Mouse (Mus musculus) liver, embryonic 11.5 days (tissue): ENCODE data around the gene Ipo13. TPM values are rescaled to one million over a fixed set of nuclear protein-coding genes. Genes with fewer than 3 reads are reported as not detected.

Experiments
- ATAC-seq: fragments of 200-750 bp; cut with Nextera tagmentation; replicated peaks from 2 replicates; pipeline ENCODE4 v1.8.0; 2017; ENCODE audit warnings: moderate number of reproducible peaks, mild to moderate bottlenecking, moderate TSS enrichment, moderate library complexity; ENCODE audit not compliant: low FRiP score
- DNase-seq: peaks from one replicate; pipeline ENCODE4 v3.0.0-alpha.2; 2017; ENCODE audit warnings: low spot score
- H3K27ac ChIP-seq: fragments of 300-500 bp; sonication (generic); 2 replicates; pipeline ENCODE4 v1.5.1; 2014; ENCODE audit warnings: mild to moderate bottlenecking, low read depth, low read length, control low read depth
- H3K27me3 ChIP-seq: fragments of 300-500 bp; sonication (generic); replicated peaks from 2 replicates; pipeline ENCODE4 v1.6.1; 2014; ENCODE audit warnings: low read length, mixed read lengths; ENCODE audit not compliant: control insufficient read depth, insufficient read depth
- H3K36me3 ChIP-seq: fragments of 300-500 bp; sonication (generic); 2 replicates; pipeline ENCODE4 v1.6.1; 2014; ENCODE audit warnings: mild to moderate bottlenecking, low read length, moderate library complexity, mixed read lengths; ENCODE audit not compliant: control insufficient read depth, insufficient read depth
- H3K4me1 ChIP-seq: fragments of 300-500 bp; sonication (generic); replicated peaks from 2 replicates; pipeline ENCODE4 v1.6.1; 2014; ENCODE audit warnings: low read length, mixed read lengths; ENCODE audit not compliant: control insufficient read depth, insufficient read depth
- H3K4me2 ChIP-seq: fragments of 300-500 bp; sonication (generic); 2 replicates; pipeline ENCODE4 v1.6.1; 2014; ENCODE audit warnings: mild to moderate bottlenecking, control low read depth, moderate library complexity
- H3K4me3 ChIP-seq: fragments of 300-500 bp; sonication (generic); 2 replicates; pipeline ENCODE4 v1.5.1; 2014; ENCODE audit warnings: low read depth, low read length, control low read depth
- H3K9ac ChIP-seq: fragments of 300-500 bp; sonication (generic); 2 replicates; pipeline ENCODE4 v1.6.1; 2014; ENCODE audit warnings: low read depth, low read length, control low read depth
- H3K9me3 ChIP-seq: fragments of 300-500 bp; sonication (generic); 2 replicates; pipeline ENCODE4 v1.6.1; 2016; ENCODE audit warnings: low read length, inconsistent platforms, mixed read lengths; ENCODE audit not compliant: control insufficient read depth
- WGBS: fragments of 180-500 bp; shearing (Covaris S2); extraction: QIAGEN DNeasy Blood & Tissue Kit; methylation state at CpG from one replicate; pipeline ENCODE4 v1.1.7; 2014; 5-methylcytosine and 5-hydroxymethylcytosine counted together
- polyA plus RNA-seq: library from polyadenylated mRNA; unstranded; fragments of >200 nt; fragmentation: Nextera tagmentation; extraction: Ambion mirVana; gene quantifications from 2 replicates; pipeline ENCODE4 v1.2.1, GENCODE M21; 2014

Ipo13 gene
- polyA plus RNA-seq, 1 experiment from 2014 or later, result 44.2 TPM

GRCm38 (mm10) chr4:117912131-117912561, 2.7 kb downstream of the Ipo13 start:
- DNase-seq, result no peak
- Histone ChIP-seq H3K27ac (no peak overlapping the region), H3K4me1 (peaks cover 24% of the 10 kb centered on the region), H3K4me2 (no peak overlapping the region), H3K4me3 (no peak overlapping the region), H3K27me3 (no peaks in the 10 kb centered on the region), H3K9me3 (no peaks in the 10 kb centered on the region), H3K36me3 (peaks cover 17% of the 10 kb centered on the region; the same call in 1 of the 2 replicates), H3K9ac (no peak overlapping the region)
- WGBS, result 92% methylated on average over 13 of the region's 13 CpGs
- ATAC-seq, result no peak

- Histone ChIP-seq H3K9ac (no peak overlapping the region; the same call in 1 of the 2 replicates), H3K4me1 (peaks cover 12% of the 10 kb centered on the region), H3K27me3 (no peaks in the 10 kb centered on the region), H3K4me2 (no peak overlapping the region), H3K27ac (no peak overlapping the region), H3K4me3 (no peak overlapping the region), H3K9me3 (no peaks in the 10 kb centered on the region), H3K36me3 (peaks cover 32% of the 10 kb centered on the region; the same call in 1 of the 2 replicates)
- DNase-seq (no peak), ATAC-seq (no peak; the same call in 1 of the 2 replicates)
- 84% methylated on average over 8 of the region's 8 CpGs for WGBS
These were observed 5.9 kb downstream of the Ipo13 start for GRCm38 (mm10) chr4:117908834-117909453.

DNA sequence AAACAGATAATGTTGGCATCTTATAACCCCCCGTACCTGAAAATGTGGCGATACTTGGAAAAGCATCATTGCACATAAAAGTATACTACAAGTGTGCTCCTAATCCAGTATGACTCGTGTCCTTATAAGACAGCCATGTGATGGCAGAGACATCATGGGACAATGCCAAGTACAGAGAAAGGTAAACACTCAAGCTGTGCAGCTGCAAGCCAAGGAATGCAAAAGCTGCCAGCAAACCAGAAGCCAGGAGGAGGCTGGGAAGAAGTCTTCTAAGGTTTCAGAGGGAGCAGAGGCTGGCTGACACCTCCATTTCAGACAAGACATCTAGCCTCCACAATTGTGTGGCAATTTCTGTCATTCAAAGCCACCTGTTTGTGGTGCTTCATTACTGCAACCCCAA, 8.6 kb downstream of the Ipo13 start:
- Histone ChIP-seq H3K36me3 (peaks cover 41% of the 10 kb centered on the region), H3K4me2 (no peak overlapping the region), H3K9me3 (no peaks in the 10 kb centered on the region), H3K4me3 (no peak overlapping the region), H3K27ac (no peak overlapping the region), H3K4me1 (no peaks in the 10 kb centered on the region; the same call in 1 of the 2 replicates), H3K27me3 (no peaks in the 10 kb centered on the region), H3K9ac (no peak overlapping the region)
- DNase-seq, result no peak
- 88% methylated on average over 3 of the region's 3 CpGs for WGBS
- ATAC-seq, result no peak

- H3K4me1 ChIP-seq, result no peaks in the 10 kb centered on the region
- H3K4me2 ChIP-seq, result no peak overlapping the region
- no peak overlapping the region for H3K27ac ChIP-seq
- DNase-seq (no peak), ATAC-seq (no peak)
- WGBS, result 92% methylated on average over 8 of the region's 8 CpGs
- no peaks in the 10 kb centered on the region for H3K27me3 ChIP-seq
- H3K4me3 ChIP-seq, result no peak overlapping the region
- H3K9ac ChIP-seq, result no peak overlapping the region
- peaks cover 45% of the 10 kb centered on the region for H3K36me3 ChIP-seq
- H3K9me3 ChIP-seq, result no peaks in the 10 kb centered on the region
These were observed 10.0 kb downstream of the Ipo13 start for GRCm38 (mm10) chr4:117904761-117905160.

GRCm38 (mm10) chr4:117904094-117904493, 10.7 kb downstream of the Ipo13 start:
- H3K4me2 ChIP-seq, result no peak overlapping the region
- H3K9ac ChIP-seq, result no peak overlapping the region
- DNase-seq (no peak), ATAC-seq (no peak)
- H3K4me1 ChIP-seq, result no peaks in the 10 kb centered on the region
- 90% methylated on average over 10 of the region's 10 CpGs for WGBS
- H3K36me3 ChIP-seq, result peaks cover 49% of the 10 kb centered on the region
- no peak overlapping the region for H3K27ac ChIP-seq
- H3K27me3 ChIP-seq, result no peaks in the 10 kb centered on the region
- H3K9me3 ChIP-seq, result no peaks in the 10 kb centered on the region
- H3K4me3 ChIP-seq, result no peak overlapping the region

GRCm38 (mm10) chr4:117898111-117898510, 16.7 kb downstream of the Ipo13 start:
- Histone ChIP-seq H3K9ac (no peak overlapping the region), H3K4me1 (no peaks in the 10 kb centered on the region), H3K36me3 (peaks cover 29% of the 10 kb centered on the region), H3K9me3 (no peaks in the 10 kb centered on the region), H3K4me2 (no peak overlapping the region), H3K27ac (no peak overlapping the region), H3K4me3 (no peak overlapping the region), H3K27me3 (no peaks in the 10 kb centered on the region)
- DNase-seq (no peak), ATAC-seq (no peak)
- 71% methylated on average over 3 of the region's 3 CpGs for WGBS

DNA sequence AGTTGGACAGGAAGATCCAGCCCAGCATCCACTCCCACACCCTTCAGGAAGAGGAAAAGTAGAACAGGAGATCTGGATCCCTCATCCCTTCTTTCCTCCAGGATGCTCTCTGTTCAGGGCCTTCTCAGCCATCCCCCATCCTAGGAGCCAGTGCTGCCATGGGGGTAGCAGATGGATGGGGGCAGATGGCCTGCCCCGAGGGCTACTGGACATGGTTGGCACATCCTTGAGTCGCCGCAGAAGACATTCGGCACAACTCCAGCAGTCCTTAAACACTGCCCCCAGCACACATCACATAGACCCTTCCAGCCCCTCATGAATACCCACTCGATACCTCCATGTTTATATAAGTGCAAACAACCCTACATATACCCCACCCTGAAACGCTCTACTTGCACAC, 18.8 kb downstream of the Ipo13 start:
- peaks cover 4% of the 10 kb centered on the region for H3K4me1 ChIP-seq

DNA sequence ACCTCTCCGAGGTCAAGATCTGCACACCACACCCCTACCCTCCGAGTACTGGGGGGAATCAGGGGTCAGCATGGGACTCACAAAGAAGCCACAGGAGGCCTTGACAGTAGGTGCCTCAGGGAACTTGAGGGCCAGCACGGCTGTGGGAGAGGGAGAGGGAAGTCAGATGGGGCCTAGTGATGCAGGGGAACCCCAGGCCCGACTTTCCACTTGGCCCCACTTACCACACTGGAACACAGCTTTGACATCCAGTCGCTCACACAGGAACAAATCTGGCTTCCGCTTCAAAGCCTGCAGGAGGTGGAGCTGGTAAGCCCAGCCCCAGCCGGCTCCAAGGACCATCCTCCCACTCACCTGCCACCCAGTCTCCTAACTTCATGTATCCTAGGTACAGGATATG, 19.5 kb downstream of the Ipo13 start:
- H3K27me3 ChIP-seq, result no peaks in the 10 kb centered on the region
- peaks cover 14% of the 10 kb centered on the region for H3K36me3 ChIP-seq
- H3K4me3 ChIP-seq, result no peak overlapping the region
- no peak overlapping the region for H3K27ac ChIP-seq
- no peak overlapping the region for H3K4me2 ChIP-seq
- no peak for DNase-seq
- H3K4me1 ChIP-seq, result peaks cover 7% of the 10 kb centered on the region
- no peak for ATAC-seq
- no peaks in the 10 kb centered on the region for H3K9me3 ChIP-seq
- no peak overlapping the region for H3K9ac ChIP-seq
- 79% methylated on average over 7 of the region's 7 CpGs for WGBS

More for the DNA sequence above, 18.8 kb downstream of the Ipo13 start:
- DNase-seq (no peak), ATAC-seq (no peak)
- H3K9ac ChIP-seq, result no peak overlapping the region
- H3K27me3 ChIP-seq, result no peaks in the 10 kb centered on the region
- 94% methylated on average over 6 of the region's 6 CpGs for WGBS
- H3K4me2 ChIP-seq, result no peak overlapping the region
- H3K4me3 ChIP-seq, result no peak overlapping the region
- H3K27ac ChIP-seq, result no peak overlapping the region
- H3K36me3 ChIP-seq, result peaks cover 18% of the 10 kb centered on the region; the same call in 1 of the 2 replicates
- no peaks in the 10 kb centered on the region for H3K9me3 ChIP-seq

DNA sequence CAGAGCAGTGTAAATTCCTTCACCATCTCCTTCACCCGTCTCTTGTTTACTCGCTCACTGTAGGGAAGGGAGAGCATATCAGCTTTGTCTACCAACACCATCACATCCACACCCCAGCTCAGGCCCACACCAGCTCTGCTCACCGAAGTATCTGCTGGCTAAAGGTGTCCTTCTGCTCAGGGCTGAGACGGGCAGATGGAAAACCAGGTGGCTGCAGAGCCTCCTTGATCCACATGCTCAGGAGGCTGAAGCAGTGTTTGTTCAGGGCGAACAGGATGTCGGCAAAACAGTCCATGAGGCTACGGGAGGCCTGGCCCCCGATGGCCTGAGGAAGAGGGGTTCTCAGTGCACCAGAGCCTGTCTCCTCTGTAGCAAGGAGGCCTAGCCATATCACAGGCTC, 20.2 kb downstream of the Ipo13 start:
- Histone ChIP-seq H3K4me3 (no peak overlapping the region), H3K9me3 (no peaks in the 10 kb centered on the region), H3K9ac (no peak overlapping the region), H3K4me1 (peaks cover 7% of the 10 kb centered on the region), H3K4me2 (no peak overlapping the region), H3K27ac (no peak overlapping the region), H3K27me3 (no peaks in the 10 kb centered on the region), H3K36me3 (peaks cover 17% of the 10 kb centered on the region)
- WGBS, result 88% methylated on average over 8 of the region's 8 CpGs
- DNase-seq, result no peak
- ATAC-seq, result no peak
